Mouse (Mus musculus) embryonic facial prominence, embryonic 11.5 days (tissue): ENCODE data around the gene Btbd2. TPM values are rescaled to one million over a fixed set of nuclear protein-coding genes. Genes with fewer than 3 reads are reported as not detected.

Source experiments
- ATAC-seq: fragments of 200-750 bp; cut with Nextera tagmentation; replicated peaks from 2 replicates; pipeline ENCODE4 v1.8.0; 2017; ENCODE audit warnings: low read depth; ENCODE audit not compliant: insufficient number of reproducible peaks, low FRiP score, low TSS enrichment
- DNase-seq: peaks from one replicate; pipeline ENCODE4 v3.0.0-alpha.2; 2015; ENCODE audit warnings: low spot score
- H3K27ac ChIP-seq: fragments of 300-500 bp; sonication (generic); replicated peaks from 2 replicates; pipeline ENCODE4 v1.5.1; 2014; ENCODE audit warnings: mild to moderate bottlenecking, low read depth, low read length, control low read depth
- H3K27me3 ChIP-seq: fragments of 300-500 bp; sonication (generic); 2 replicates; pipeline ENCODE4 v1.6.1; 2014; ENCODE audit warnings: mild to moderate bottlenecking, low read length, moderate library complexity, mixed read lengths; ENCODE audit not compliant: control insufficient read depth, insufficient read depth
- H3K36me3 ChIP-seq: fragments of 300-500 bp; sonication (generic); replicated peaks from 2 replicates; pipeline ENCODE4 v1.6.1; 2014; ENCODE audit warnings: low read depth, mild to moderate bottlenecking, low read length, moderate library complexity, mixed read lengths; ENCODE audit not compliant: control insufficient read depth, insufficient read depth
- H3K4me1 ChIP-seq: fragments of 300-500 bp; sonication (generic); 2 replicates; pipeline ENCODE4 v1.6.1; 2014; ENCODE audit warnings: low read length, mixed read lengths; ENCODE audit not compliant: control insufficient read depth, insufficient read depth
- H3K4me2 ChIP-seq: fragments of 300-500 bp; sonication (generic); 2 replicates; pipeline ENCODE4 v1.6.1; 2014; ENCODE audit warnings: low read depth, mild to moderate bottlenecking, control low read depth, low read length, moderate library complexity
- H3K4me3 ChIP-seq: fragments of 300-500 bp; sonication (generic); 2 replicates; pipeline ENCODE4 v1.5.1; 2014; ENCODE audit warnings: low read depth, low read length, control low read depth
- H3K9ac ChIP-seq: fragments of 300-500 bp; sonication (generic); replicated peaks from 2 replicates; pipeline ENCODE4 v1.6.1; 2014; ENCODE audit warnings: mild to moderate bottlenecking, control low read depth, low read length
- H3K9me3 ChIP-seq: fragments of 300-500 bp; sonication (generic); replicated peaks from 2 replicates; pipeline ENCODE4 v1.6.1; 2016; ENCODE audit warnings: mild to moderate bottlenecking, low read length, inconsistent platforms, mixed read lengths; ENCODE audit not compliant: control insufficient read depth
- WGBS: fragments of 180-500 bp; shearing (Covaris S2); extraction: QIAGEN DNeasy Blood & Tissue Kit; methylation state at CpG from one replicate; pipeline ENCODE4 v1.1.7; 2014; 5-methylcytosine and 5-hydroxymethylcytosine counted together
- polyA plus RNA-seq: library from polyadenylated mRNA; unstranded; fragments of >200 nt; fragmentation: Nextera tagmentation; extraction: Ambion mirVana; gene quantifications from 2 replicates; pipeline ENCODE4 v1.2.1, GENCODE M21; 2014

Btbd2 gene
- polyA plus RNA-seq, 1 experiment from 2014 or later, result 56.3 TPM

GRCm38 (mm10) chr10:80677128-80677875 lies 20.4 kb upstream of the Btbd2 start:
- peak overlapping the region; percentile 41 for H3K4me3 ChIP-seq
- H3K27ac ChIP-seq, result peak overlapping the region; percentile 94
- H3K9ac ChIP-seq, result peak overlapping the region; percentile 85
- peak overlapping the region; percentile 82 for H3K4me2 ChIP-seq
- WGBS, result 40% methylated on average over 9 of the region's 9 CpGs
- peaks cover 20% of the 10 kb centered on the region for H3K4me1 ChIP-seq
- DNase-seq (no peak), ATAC-seq (no peak)
- no peaks in the 10 kb centered on the region for H3K36me3 ChIP-seq
- H3K9me3 ChIP-seq, result no peaks in the 10 kb centered on the region
- H3K27me3 ChIP-seq, result no peaks in the 10 kb centered on the region

GRCm38 (mm10) chr10:80676198-80676928 lies 19.5 kb upstream of the Btbd2 start:
- Histone ChIP-seq H3K27ac (peak overlapping the region; percentile 94), H3K27me3 (no peaks in the 10 kb centered on the region), H3K4me2 (peak overlapping the region; percentile 82), H3K4me3 (peak overlapping the region; percentile 100), H3K9ac (peak overlapping the region; percentile 97), H3K4me1 (peaks cover 20% of the 10 kb centered on the region), H3K36me3 (no peaks in the 10 kb centered on the region), H3K9me3 (no peaks in the 10 kb centered on the region)
- WGBS, result under 1% methylated on average over 59 of the region's 78 CpGs
- ATAC-seq, result peak; percentile 93
- peak; percentile 100 for DNase-seq

- peak overlapping the region; percentile 47 for H3K27ac ChIP-seq
- under 1% methylated on average over 49 of the region's 54 CpGs for WGBS
- peak overlapping the region; percentile 100 for H3K4me3 ChIP-seq
- H3K36me3 ChIP-seq, result peaks cover 5% of the 10 kb centered on the region; the same call in 1 of the 2 replicates
- peak overlapping the region; percentile 77 for H3K4me2 ChIP-seq
- H3K27me3 ChIP-seq, result no peaks in the 10 kb centered on the region
- peak; percentile 40 for DNase-seq
- ATAC-seq, result peak; percentile 20
- H3K4me1 ChIP-seq, result peaks cover 20% of the 10 kb centered on the region
- no peaks in the 10 kb centered on the region for H3K9me3 ChIP-seq
- H3K9ac ChIP-seq, result peak overlapping the region; percentile 97
Observed at GRCm38 (mm10) chr10:80675405-80676197, 18.7 kb upstream of the Btbd2 start.

- Histone ChIP-seq H3K36me3 (peaks cover 7% of the 10 kb centered on the region), H3K4me3 (peak overlapping the region; percentile 100), H3K27ac (peak overlapping the region; percentile 47; the same call in 1 of the 2 replicates), H3K4me1 (peaks cover 20% of the 10 kb centered on the region), H3K27me3 (no peaks in the 10 kb centered on the region), H3K4me2 (peak overlapping the region; percentile 77), H3K9me3 (no peaks in the 10 kb centered on the region), H3K9ac (peak overlapping the region; percentile 97)
- ATAC-seq (no peak), DNase-seq (no peak)
- 33% methylated on average over 6 of the region's 6 CpGs for WGBS
Observed at GRCm38 (mm10) chr10:80674851-80675404, 18.1 kb upstream of the Btbd2 start.

- ATAC-seq (no peak), DNase-seq (no peak)
- no peak overlapping the region for H3K27ac ChIP-seq
- H3K36me3 ChIP-seq, result peaks cover 12% of the 10 kb centered on the region
- 61% methylated on average over 5 of the region's 5 CpGs for WGBS
- H3K9ac ChIP-seq, result peak overlapping the region; percentile 97
- H3K4me2 ChIP-seq, result peak overlapping the region; percentile 77
- H3K9me3 ChIP-seq, result no peaks in the 10 kb centered on the region
- H3K4me3 ChIP-seq, result peak overlapping the region; percentile 100
- no peaks in the 10 kb centered on the region for H3K27me3 ChIP-seq
- peaks cover 20% of the 10 kb centered on the region for H3K4me1 ChIP-seq
Observed at GRCm38 (mm10) chr10:80674161-80674711, 17.4 kb upstream of the Btbd2 start.

- Histone ChIP-seq H3K4me3 (no peak overlapping the region), H3K27ac (no peak overlapping the region), H3K36me3 (peaks cover 16% of the 10 kb centered on the region), H3K9me3 (no peaks in the 10 kb centered on the region), H3K9ac (peak overlapping the region; percentile 97), H3K27me3 (no peaks in the 10 kb centered on the region), H3K4me1 (peaks cover 20% of the 10 kb centered on the region), H3K4me2 (no peak overlapping the region; the same call in 1 of the 2 replicates)
- WGBS, result 89% methylated on average over 3 of the region's 3 CpGs
- no peak for ATAC-seq
- no peak for DNase-seq
Observed at GRCm38 (mm10) chr10:80673690-80674089, 16.8 kb upstream of the Btbd2 start.

- DNase-seq, result no peak
- no peaks in the 10 kb centered on the region for H3K27me3 ChIP-seq
- no peak overlapping the region for H3K9ac ChIP-seq
- H3K4me2 ChIP-seq, result no peak overlapping the region
- ATAC-seq, result no peak
- H3K36me3 ChIP-seq, result peaks cover 24% of the 10 kb centered on the region
- no peak overlapping the region for H3K4me3 ChIP-seq
- no peak overlapping the region for H3K27ac ChIP-seq
- H3K4me1 ChIP-seq, result peaks cover 13% of the 10 kb centered on the region
- 77% methylated on average over 11 of the region's 11 CpGs for WGBS
- no peaks in the 10 kb centered on the region for H3K9me3 ChIP-seq
Observed at GRCm38 (mm10) chr10:80671936-80672690, 15.2 kb upstream of the Btbd2 start.
